Mouse (Mus musculus) heart, adult 8-10 months (tissue): ENCODE data around the gene Vmn2r65. TPM values are rescaled to one million over a fixed set of nuclear protein-coding genes. Genes with fewer than 3 reads are reported as not detected.

ENCODE experiments used
- DNase-seq: peaks from one replicate; pipeline ENCODE4 v3.0.0; 2022; ENCODE audit warnings: low spot score
- total RNA-seq, 4 experiments: library from RNA; stranded (reverse); gene quantifications; 2 replicates each; pipeline ENCODE4 v1.2.4; 2022

The Vmn2r65 gene
- total RNA-seq, result not detected

DNA sequence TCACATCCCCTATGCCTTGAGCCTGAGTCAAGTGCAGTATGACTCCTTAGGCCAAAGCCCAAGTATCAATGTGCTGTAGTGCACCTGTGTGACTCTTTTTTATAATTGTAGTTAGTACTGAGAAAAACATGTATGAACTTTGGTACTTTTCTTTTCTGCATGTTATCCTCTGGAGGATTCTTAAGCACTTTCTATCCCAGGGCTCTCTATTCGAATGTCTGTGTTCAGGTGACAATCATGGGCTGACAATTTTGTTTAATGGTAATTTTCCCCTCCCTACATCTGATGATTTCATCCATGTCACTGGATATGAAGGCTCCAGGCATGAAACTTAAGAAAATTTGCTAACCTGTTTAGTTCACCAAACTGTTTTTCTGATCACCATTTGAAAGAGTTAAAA is at the start of gene Vmn2r65:
Gene Vmn2r65, minus strand, starts transcription at position 101 of the 400 bp plus-strand sequence.
- no peak for DNase-seq

GRCm38 (mm10) chr7:85012168-85012567 is 48.3 kb upstream of the Vmn2r65 start, which contains the start of gene Vmn2r66:
Gene Vmn2r66 (minus strand): TSS chr7:85012268.
- no peak for DNase-seq

DNA sequence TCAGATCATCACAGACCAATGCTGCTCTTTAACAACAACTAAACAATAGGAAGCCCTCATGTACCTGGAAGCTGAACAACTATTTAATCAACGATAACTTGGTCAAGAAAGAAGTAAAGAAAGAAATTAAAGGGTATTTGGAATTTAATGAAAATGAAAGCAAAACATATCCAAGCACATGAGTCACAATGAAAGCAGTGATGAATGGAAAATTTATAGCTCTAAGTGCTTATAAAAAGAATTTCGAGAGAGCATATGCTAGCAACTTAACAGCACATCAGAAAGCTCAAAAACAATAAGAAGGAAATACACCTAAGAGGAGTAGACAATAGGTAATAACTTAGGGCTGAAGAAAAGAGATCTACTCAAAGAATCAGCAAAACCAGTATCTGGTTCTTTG is 32.8 kb upstream of the Vmn2r65 start:
- DNase-seq, result no peak

Other genes with a start within 250 kb of the Vmn2r65 start
- gene Olfr291, start 110.6 kb downstream of the Vmn2r65 start, total RNA-seq, result not detected
- gene Vmn2r66, start 48.2 kb upstream of the Vmn2r65 start, total RNA-seq, result not detected
- gene Vmn2r67, start 191.9 kb upstream of the Vmn2r65 start, total RNA-seq, result not detected